Mouse (Mus musculus) embryonic facial prominence, embryonic 13.5 days (tissue): ENCODE measurements around the gene Tmem151a. TPM values are rescaled to one million over a fixed set of nuclear protein-coding genes. Genes with fewer than 3 reads are reported as not detected.

ENCODE experiments used
- ATAC-seq: fragments of 200-750 bp; cut with Nextera tagmentation; 2 replicates; pipeline ENCODE4 v1.8.0; 2017; ENCODE audit warnings: low read depth; ENCODE audit not compliant: insufficient number of reproducible peaks, insufficient read depth, low FRiP score, low TSS enrichment
- H3K27ac ChIP-seq: fragments of 300-500 bp; sonication (generic); 2 replicates; pipeline ENCODE4 v1.5.1; 2015; ENCODE audit warnings: moderate library complexity, mild to moderate bottlenecking, inconsistent platforms
- H3K27me3 ChIP-seq: fragments of 300-500 bp; sonication (generic); 2 replicates; pipeline ENCODE4 v1.6.1; 2015; ENCODE audit warnings: mild to moderate bottlenecking, inconsistent platforms
- H3K36me3 ChIP-seq: fragments of 300-500 bp; sonication (generic); 2 replicates; pipeline ENCODE4 v1.6.1; 2015; ENCODE audit warnings: mild to moderate bottlenecking, inconsistent platforms
- H3K4me1 ChIP-seq: fragments of 300-500 bp; sonication (generic); 2 replicates; pipeline ENCODE4 v1.6.1; 2015; ENCODE audit warnings: inconsistent platforms
- H3K4me2 ChIP-seq: fragments of 300-500 bp; sonication (generic); 2 replicates; pipeline ENCODE4 v1.6.1; 2015; ENCODE audit warnings: moderate library complexity, mild to moderate bottlenecking, inconsistent platforms
- H3K4me3 ChIP-seq: fragments of 300-500 bp; sonication (generic); 2 replicates; pipeline ENCODE4 v1.5.1; 2015; ENCODE audit warnings: mild to moderate bottlenecking, inconsistent platforms
- H3K9ac ChIP-seq: fragments of 300-500 bp; sonication (generic); 2 replicates; pipeline ENCODE4 v1.6.1; 2015; ENCODE audit warnings: mild to moderate bottlenecking, inconsistent platforms
- H3K9me3 ChIP-seq: fragments of 300-500 bp; sonication (generic); 2 replicates; pipeline ENCODE4 v1.6.1; 2016; ENCODE audit warnings: inconsistent platforms
- WGBS: fragments of 180-500 bp; shearing (Covaris S2); methylation state at CpG from one replicate; pipeline ENCODE4 v1.1.7; 2015; ENCODE audit warnings: mixed read lengths; 5-methylcytosine and 5-hydroxymethylcytosine counted together
- polyA plus RNA-seq: library from polyadenylated mRNA; unstranded; fragments of >200 nt; fragmentation: Nextera tagmentation; extraction: Ambion mirVana; gene quantifications from 2 replicates; pipeline ENCODE4 v1.2.1, GENCODE M21; 2015

Tmem151a gene
- 2.6 and 4.6 TPM in 2 replicates for polyA plus RNA-seq

- WGBS, result under 1% methylated on average over 69 of the region's 69 CpGs
- Histone ChIP-seq H3K36me3 (peaks cover 5% of the 10 kb centered on the region), H3K27ac (no peak within 1 kb of the TSS), H3K27me3 (peaks cover 63% of the 10 kb centered on the region), H3K9ac (peak within 1 kb of the TSS; percentile 66), H3K4me1 (peaks cover 26% of the 10 kb centered on the region), H3K4me3 (peak within 1 kb of the TSS; percentile 53), H3K9me3 (no peaks in the 10 kb centered on the region), H3K4me2 (peak within 1 kb of the TSS; percentile 93)
- no peak for ATAC-seq
These were observed at the start of gene Tmem151a for GRCm38 (mm10) chr19:5085145-5085863. TSS of gene Tmem151a (minus strand) at chr19:5085531.

GRCm38 (mm10) chr19:5131237-5131636 lies 45.9 kb upstream of the Tmem151a start:
- H3K4me2 ChIP-seq, result no peak overlapping the region
- WGBS, result 83% methylated on average over 4 of the region's 4 CpGs
- no peak overlapping the region for H3K9ac ChIP-seq

GRCm38 (mm10) chr19:5129770-5130169 lies 44.4 kb upstream of the Tmem151a start:
- no peaks in the 10 kb centered on the region for H3K9me3 ChIP-seq
- H3K4me2 ChIP-seq, result no peak overlapping the region
- no peak overlapping the region for H3K4me3 ChIP-seq
- H3K4me1 ChIP-seq, result no peaks in the 10 kb centered on the region
- WGBS, result 39% methylated on average over 1 of the region's 1 CpGs
- no peaks in the 10 kb centered on the region for H3K27me3 ChIP-seq
- ATAC-seq, result no peak
- no peak overlapping the region for H3K9ac ChIP-seq
- H3K36me3 ChIP-seq, result peaks cover 17% of the 10 kb centered on the region
- H3K27ac ChIP-seq, result no peak overlapping the region

More at GRCm38 (mm10) chr19:5131237-5131636, 45.9 kb upstream of the Tmem151a start:
- H3K4me3 ChIP-seq, result no peak overlapping the region
- no peaks in the 10 kb centered on the region for H3K4me1 ChIP-seq
- no peak for ATAC-seq
- peaks cover 32% of the 10 kb centered on the region for H3K36me3 ChIP-seq
- no peaks in the 10 kb centered on the region for H3K27me3 ChIP-seq
- no peaks in the 10 kb centered on the region for H3K9me3 ChIP-seq
- H3K27ac ChIP-seq, result no peak overlapping the region

- ATAC-seq, result no peak
- Histone ChIP-seq H3K9me3 (no peaks in the 10 kb centered on the region), H3K9ac (no peak overlapping the region), H3K4me2 (no peak overlapping the region), H3K4me3 (no peak overlapping the region), H3K4me1 (peaks cover 1% of the 10 kb centered on the region), H3K36me3 (no peaks in the 10 kb centered on the region), H3K27me3 (no peaks in the 10 kb centered on the region; the same call in 1 of the 2 replicates), H3K27ac (no peak overlapping the region)
- WGBS, result 63% methylated on average over 7 of the region's 7 CpGs
These were observed 38.8 kb upstream of the Tmem151a start for GRCm38 (mm10) chr19:5124055-5124614.

- WGBS, result 81% methylated on average over 3 of the region's 3 CpGs
- no peak for ATAC-seq
- Histone ChIP-seq H3K9me3 (no peaks in the 10 kb centered on the region), H3K9ac (no peak overlapping the region), H3K4me3 (no peak overlapping the region), H3K4me1 (peaks cover 8% of the 10 kb centered on the region), H3K27me3 (no peaks in the 10 kb centered on the region; the same call in 1 of the 2 replicates), H3K36me3 (no peaks in the 10 kb centered on the region), H3K4me2 (no peak overlapping the region), H3K27ac (no peak overlapping the region)
These were observed 37.9 kb upstream of the Tmem151a start for GRCm38 (mm10) chr19:5123241-5123640.

GRCm38 (mm10) chr19:5122492-5122891 lies 37.2 kb upstream of the Tmem151a start:
- Histone ChIP-seq H3K4me3 (no peak overlapping the region), H3K9me3 (no peaks in the 10 kb centered on the region), H3K27me3 (no peaks in the 10 kb centered on the region; the same call in 1 of the 2 replicates), H3K4me2 (no peak overlapping the region), H3K9ac (no peak overlapping the region), H3K27ac (no peak overlapping the region), H3K36me3 (no peaks in the 10 kb centered on the region), H3K4me1 (peaks cover 8% of the 10 kb centered on the region)
- 80% methylated on average over 10 of the region's 10 CpGs for WGBS
- ATAC-seq, result no peak

- peaks cover 20% of the 10 kb centered on the region for H3K36me3 ChIP-seq
- H3K27me3 ChIP-seq, result no peaks in the 10 kb centered on the region
- under 1% methylated on average over 18 of the region's 18 CpGs for WGBS
- H3K27ac ChIP-seq, result peak within 1 kb of the TSS; percentile 93
- H3K4me3 ChIP-seq, result peak within 1 kb of the TSS; percentile 78
- H3K4me1 ChIP-seq, result peaks cover 18% of the 10 kb centered on the region
- peak within 1 kb of the TSS; percentile 87 for H3K9ac ChIP-seq
- peak; percentile 22; the same call in 1 of the 2 replicates for ATAC-seq
- H3K4me2 ChIP-seq, result peak within 1 kb of the TSS; percentile 88
- H3K9me3 ChIP-seq, result no peaks in the 10 kb centered on the region
These were observed 33.0 kb upstream of the Tmem151a start, which contains the start of gene Klc2 for GRCm38 (mm10) chr19:5118384-5118698. TSS of gene Klc2 (minus strand) at chr19:5118560.

GRCm38 (mm10) chr19:5117494-5118383 lies 32.4 kb upstream of the Tmem151a start:
- H3K27ac ChIP-seq, result peak overlapping the region; percentile 93
- H3K4me3 ChIP-seq, result peak overlapping the region; percentile 78
- H3K9me3 ChIP-seq, result no peaks in the 10 kb centered on the region
- no peaks in the 10 kb centered on the region for H3K27me3 ChIP-seq
- H3K4me1 ChIP-seq, result peaks cover 18% of the 10 kb centered on the region
- H3K9ac ChIP-seq, result peak overlapping the region; percentile 87
- under 1% methylated on average over 83 of the region's 83 CpGs for WGBS
- H3K4me2 ChIP-seq, result peak overlapping the region; percentile 88
- peak; percentile 86 for ATAC-seq
- peaks cover 26% of the 10 kb centered on the region for H3K36me3 ChIP-seq

- Histone ChIP-seq H3K27me3 (no peaks in the 10 kb centered on the region), H3K9me3 (no peaks in the 10 kb centered on the region), H3K36me3 (peaks cover 65% of the 10 kb centered on the region), H3K4me2 (no peak overlapping the region), H3K9ac (0 out of 2 replicates have a peak overlapping the region, but pooled peaks have one; percentile 16), H3K27ac (no peak overlapping the region), H3K4me1 (peaks cover 14% of the 10 kb centered on the region), H3K4me3 (no peak overlapping the region)
- 88% methylated on average over 7 of the region's 7 CpGs for WGBS
- no peak for ATAC-seq
These were observed 28.5 kb upstream of the Tmem151a start for GRCm38 (mm10) chr19:5113783-5114182.

- H3K4me3 ChIP-seq, result no peak overlapping the region
- peaks cover 20% of the 10 kb centered on the region for H3K4me1 ChIP-seq
- no peaks in the 10 kb centered on the region for H3K9me3 ChIP-seq
- ATAC-seq, result no peak
- no peaks in the 10 kb centered on the region for H3K27me3 ChIP-seq
- H3K4me2 ChIP-seq, result no peak overlapping the region
- no peak overlapping the region for H3K27ac ChIP-seq
- WGBS, result 73% methylated on average over 19 of the region's 19 CpGs
- peaks cover 68% of the 10 kb centered on the region for H3K36me3 ChIP-seq
- H3K9ac ChIP-seq, result no peak overlapping the region
These were observed 24.5 kb upstream of the Tmem151a start for GRCm38 (mm10) chr19:5109659-5110453.

GRCm38 (mm10) chr19:5108702-5109101 lies 23.4 kb upstream of the Tmem151a start:
- Histone ChIP-seq H3K27ac (no peak overlapping the region), H3K27me3 (no peaks in the 10 kb centered on the region), H3K36me3 (peaks cover 69% of the 10 kb centered on the region), H3K9ac (peak overlapping the region; percentile 33; the same call in 1 of the 2 replicates), H3K4me2 (no peak overlapping the region), H3K9me3 (no peaks in the 10 kb centered on the region), H3K4me1 (peaks cover 23% of the 10 kb centered on the region), H3K4me3 (no peak overlapping the region)
- no peak for ATAC-seq
- 39% methylated on average over 4 of the region's 4 CpGs for WGBS
